Mouse (Mus musculus): ENCODE measurements around the gene Slc9a9.
"Not testable (repeated sequence)": the region's sequence is repeated elsewhere in the genome, so short reads cannot be mapped to it uniquely, and the experiment has no call there.

The Slc9a9 gene

DNA sequence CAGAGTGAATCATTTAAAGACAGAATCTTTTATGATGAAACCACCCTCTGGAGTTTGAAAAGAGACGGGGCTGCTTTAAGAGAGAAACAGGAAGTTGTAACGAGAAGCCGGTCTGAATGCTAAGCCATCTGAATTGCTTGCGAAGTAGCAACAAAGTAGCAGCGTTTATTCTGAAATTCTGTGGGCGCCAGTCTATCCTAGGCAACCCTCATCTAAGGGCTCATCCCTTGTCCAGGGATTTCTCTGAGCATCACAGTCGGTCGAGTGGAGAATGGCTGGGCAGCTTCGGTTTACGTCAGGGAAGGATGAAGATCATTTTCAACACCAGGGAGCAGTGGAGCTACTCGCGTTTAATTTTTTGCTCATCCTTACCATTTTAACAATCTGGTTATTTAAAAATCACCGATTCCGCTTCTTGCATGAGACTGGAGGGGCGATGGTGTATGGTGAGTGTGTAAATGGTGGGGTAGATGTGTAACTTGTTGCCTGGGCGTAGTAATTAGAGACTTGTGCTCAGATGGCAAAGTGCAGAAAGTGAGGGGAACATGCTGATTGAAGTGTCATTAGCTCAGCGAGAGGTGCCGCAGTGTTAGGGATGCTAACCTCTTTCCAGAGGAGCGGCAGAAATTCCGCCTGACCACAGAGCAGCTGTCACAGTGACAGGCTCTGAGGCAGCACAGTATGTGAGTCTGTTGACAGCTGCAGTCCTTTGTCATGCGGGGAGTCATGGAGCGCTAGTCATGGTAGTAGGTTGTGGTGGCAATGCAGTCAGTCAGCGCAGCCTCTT, at the start of gene Slc9a9:
Gene Slc9a9, plus strand, starts transcription at position 119 of the 787 bp plus-strand sequence.
- peak; percentile 26 to 38 for DNase-seq (ENCODE audit: low spot score in 2 of 2)

DNA sequence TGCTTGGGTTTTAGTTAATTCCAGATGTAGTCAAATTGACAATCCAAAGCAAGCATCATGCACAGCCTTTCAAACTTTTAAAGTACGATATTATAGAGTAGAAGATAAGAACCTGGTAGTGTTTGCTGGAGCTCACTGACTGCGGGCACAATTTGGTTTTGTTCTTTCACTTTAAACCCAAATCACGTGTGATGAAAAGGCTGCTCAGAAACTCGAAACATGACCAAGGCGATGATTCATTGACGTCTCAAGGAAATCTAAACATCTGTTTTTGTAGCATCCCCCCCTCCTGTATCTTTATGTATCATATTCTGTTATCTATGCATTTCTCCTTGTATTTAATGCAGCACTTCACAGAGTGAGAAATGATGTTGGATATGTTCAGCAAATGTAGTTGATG, 49.4 kb upstream of the Slc9a9 start:
- DNase-seq (ENCODE audit: low spot score in 2 of 2) = no peak

DNA sequence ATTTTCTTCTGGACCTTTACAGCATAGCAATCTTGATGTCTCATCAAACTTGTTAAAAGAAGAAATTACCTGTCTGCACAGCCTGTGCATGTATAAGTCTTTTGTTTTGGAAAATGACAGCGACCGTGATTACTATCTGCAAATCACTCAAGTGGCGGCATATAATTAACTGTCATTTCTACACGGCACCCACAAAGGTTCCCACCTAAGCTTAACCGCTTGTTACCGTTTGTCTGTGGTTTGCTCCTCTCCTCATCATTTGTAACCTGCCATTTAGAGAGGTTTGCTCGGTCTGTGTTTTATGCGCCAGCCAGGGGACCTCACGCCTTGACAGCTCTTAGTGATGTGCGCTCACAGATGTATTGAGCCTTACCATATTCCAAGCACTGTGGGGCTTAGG, 48.9 kb upstream of the Slc9a9 start:
- no peak for DNase-seq (ENCODE audit: low spot score in 2 of 2)

DNA sequence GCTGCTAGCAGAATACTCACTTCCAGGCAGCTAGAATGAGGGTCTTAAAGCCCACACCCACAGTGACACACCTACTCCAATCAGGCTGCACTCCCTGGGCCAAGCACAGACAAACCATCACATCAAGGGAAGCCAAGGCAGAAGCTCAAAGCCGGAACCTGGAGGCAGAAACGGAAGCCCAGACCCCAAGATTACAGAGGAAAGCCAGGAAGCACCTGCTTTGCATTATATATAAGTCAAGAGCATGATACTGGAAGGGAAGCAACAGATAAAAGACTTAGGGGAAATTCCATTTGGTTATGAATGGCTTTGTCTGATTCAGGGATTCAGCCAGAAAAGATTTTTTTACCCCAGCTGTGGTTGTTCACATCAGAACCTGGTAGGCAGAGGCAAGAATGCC, 47.8 kb upstream of the Slc9a9 start:
- no peak for DNase-seq (ENCODE audit: low spot score in 2 of 2)

DNA sequence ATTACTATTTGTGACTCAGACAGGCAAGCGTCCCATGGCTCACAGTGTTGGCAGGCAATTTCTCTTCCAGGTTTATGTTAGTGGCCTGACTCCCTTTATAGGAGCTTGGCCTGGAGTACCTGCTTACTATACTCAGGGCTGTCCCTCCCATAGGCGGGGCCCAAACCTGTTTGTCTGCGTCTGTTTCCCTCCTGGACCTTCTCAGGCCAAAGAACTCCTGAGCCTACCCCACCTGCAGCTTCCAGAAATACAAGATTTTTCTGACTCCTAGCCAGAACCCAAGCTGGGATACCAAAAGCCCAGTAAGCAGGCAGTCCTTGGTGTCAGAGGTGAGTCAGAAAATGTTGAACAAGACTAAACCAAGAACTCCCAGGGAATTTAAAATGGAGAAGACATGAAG, 43.0 kb upstream of the Slc9a9 start:
- no peak for DNase-seq (ENCODE audit: low spot score in 2 of 2)

DNA sequence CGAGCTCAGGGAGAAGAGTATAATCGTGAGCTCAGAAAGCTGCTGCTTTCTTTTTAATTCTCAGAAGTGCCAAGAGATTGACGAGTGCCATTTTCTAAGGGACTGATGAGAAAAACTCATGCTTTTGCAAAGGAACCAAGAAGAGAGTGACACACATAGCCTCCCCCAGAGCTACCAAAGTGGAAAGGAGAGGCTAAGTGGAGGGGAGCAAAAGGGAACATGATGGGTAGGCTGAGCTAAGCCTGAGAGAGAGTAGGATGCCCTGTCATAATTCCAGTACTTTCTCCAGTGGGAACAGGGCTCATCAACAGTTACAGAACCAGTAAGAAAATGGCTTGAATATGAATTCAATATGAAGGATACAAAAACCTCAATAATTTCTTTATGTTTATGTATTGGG, 40.8 kb upstream of the Slc9a9 start:
- DNase-seq (ENCODE audit: low spot score in 2 of 2) = no peak

DNA sequence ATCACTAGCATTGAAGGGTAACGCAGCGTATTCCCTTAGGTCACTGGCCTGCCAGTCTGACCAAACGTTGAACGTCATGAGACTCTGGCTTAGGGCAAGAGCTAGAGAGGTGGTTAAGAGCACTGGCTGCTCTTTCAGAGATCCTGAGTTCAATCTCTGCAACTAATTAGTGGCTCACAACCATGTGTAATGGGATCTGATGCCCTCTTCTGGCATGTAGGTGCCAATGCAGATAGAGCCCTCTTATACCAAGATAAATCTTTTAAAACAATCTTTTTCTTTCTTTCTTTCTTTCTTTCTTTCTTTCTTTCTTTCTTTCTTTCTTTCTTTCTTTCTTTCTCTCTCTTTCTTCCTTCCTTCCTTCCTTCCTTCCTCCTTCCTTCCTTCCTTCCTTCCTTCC, 35.4 kb upstream of the Slc9a9 start:
- not testable (repeated sequence) for DNase-seq (ENCODE audit: low spot score in 2 of 2)

DNA sequence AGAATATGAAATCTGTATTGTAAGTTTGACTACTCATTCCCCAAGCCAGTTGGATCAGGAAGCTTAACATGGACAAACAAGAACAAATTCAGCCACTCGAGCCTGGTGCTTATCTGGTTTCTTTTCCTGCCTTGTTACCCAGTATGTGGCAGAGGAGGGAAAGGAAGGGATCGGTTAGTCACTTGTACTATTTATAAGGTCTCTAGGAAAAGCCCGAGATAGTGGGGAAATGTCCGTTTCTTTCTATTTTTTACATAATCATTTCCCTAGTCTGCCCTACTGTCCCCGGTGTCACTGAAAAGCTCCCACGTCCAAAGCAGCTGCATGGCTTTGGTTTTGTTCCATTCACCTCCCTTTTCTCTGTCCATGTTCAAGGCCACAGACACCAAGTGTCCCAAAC, 24.1 kb upstream of the Slc9a9 start:
- no peak for DNase-seq (ENCODE audit: low spot score in 2 of 2)

DNA sequence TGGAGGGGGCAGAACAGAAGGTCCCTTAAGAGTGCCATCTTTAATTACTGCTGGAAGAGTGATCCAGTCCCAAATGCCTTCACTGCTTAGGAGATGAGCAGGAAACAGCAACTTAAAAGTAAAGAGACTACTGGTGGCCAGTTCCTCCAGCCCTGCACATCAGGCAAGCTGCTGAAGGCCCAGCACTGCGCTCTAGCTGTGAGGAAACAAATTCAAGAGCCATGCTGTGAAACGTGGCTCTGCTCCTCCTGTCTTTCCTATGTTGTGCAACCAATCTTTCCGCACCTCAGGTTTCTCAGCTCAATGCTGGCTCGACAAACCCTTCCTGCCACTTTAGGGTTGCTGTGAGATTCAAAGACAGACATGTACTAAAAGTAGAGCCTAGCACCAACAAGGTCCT, 22.3 kb upstream of the Slc9a9 start:
- DNase-seq (ENCODE audit: low spot score in 2 of 2) = no peak

DNA sequence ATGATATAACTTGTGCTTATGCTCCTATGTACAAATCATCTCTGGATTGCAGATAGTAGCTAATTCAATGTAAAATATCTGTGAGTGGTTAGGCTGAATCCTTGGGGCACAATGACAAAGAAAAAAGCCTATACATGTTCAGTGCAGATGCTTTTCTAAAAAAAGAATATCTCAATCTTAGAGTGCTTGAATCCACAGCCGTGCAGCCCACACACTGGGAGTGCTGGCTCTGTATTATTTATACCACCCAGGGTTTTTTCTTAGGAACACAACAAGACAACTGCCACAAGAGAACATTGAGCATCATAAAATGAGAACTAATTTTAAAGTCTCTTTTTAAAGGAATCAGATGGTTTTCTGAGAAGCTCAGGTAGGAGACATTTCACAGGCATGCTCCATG, 19.7 kb upstream of the Slc9a9 start:
- DNase-seq (ENCODE audit: low spot score in 2 of 2) = peak in 1 of 2 experiments; percentile 35

DNA sequence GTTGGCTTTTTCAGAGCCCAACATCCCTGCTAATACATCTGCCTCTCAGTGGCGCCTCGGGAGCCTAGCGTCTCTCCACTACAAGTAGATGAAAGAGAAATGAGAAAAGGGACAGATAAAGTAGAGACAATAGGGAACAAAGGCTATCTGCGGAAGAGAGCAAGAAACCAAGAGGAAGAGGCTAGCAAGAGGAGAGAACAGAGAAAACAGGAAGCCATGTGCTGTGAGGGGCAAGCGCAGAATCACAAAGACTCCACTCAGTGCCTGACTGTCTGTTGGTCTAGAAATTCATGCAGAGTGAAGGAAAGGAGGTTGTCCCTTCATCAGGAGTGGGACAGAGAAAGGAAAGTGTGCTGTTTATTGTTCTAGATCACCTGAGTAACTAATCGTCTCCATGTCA, 16.5 kb upstream of the Slc9a9 start:
- DNase-seq (ENCODE audit: low spot score in 2 of 2) = no peak

DNA sequence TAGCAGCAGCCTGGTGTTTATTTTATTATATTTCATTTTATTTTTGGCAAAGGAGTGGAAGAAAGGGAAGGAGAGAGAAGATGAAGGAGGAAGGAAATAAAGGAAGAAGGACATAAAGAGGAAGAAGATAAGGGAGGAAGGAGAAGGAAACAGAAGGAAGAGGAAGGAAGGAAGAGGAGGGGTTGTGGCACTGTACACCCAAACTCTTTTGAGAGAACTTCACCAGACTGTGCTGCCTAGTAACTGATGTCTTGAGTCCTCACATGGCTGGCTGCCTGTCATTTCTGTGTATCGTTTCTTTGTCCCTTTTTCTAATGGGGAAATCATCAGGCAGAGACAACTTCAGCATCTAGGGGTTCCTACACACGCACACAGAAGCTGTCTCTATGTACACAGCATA, 15.9 kb upstream of the Slc9a9 start:
- DNase-seq (ENCODE audit: low spot score in 2 of 2) = no peak

DNA sequence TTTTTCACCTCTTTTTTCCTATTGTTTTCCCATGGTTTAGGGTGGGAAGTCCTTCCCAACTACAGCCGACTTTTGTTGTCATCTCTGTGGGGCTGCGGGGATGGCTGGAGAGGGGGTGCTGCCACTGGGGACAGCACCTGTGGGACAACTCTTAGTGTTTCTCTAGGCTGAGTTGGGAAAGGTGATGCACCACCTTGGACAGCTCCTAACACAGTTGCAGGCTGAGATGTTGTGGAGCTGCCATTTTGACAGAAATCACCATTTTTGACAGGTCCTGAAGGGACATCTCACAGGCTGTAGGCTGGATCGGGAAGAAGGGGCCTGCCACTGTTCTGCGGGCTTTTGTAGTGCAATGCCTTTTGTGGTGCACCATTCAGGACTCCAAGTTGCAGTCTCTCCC, 13.4 kb upstream of the Slc9a9 start:
- no peak for DNase-seq (ENCODE audit: low spot score in 2 of 2)

DNA sequence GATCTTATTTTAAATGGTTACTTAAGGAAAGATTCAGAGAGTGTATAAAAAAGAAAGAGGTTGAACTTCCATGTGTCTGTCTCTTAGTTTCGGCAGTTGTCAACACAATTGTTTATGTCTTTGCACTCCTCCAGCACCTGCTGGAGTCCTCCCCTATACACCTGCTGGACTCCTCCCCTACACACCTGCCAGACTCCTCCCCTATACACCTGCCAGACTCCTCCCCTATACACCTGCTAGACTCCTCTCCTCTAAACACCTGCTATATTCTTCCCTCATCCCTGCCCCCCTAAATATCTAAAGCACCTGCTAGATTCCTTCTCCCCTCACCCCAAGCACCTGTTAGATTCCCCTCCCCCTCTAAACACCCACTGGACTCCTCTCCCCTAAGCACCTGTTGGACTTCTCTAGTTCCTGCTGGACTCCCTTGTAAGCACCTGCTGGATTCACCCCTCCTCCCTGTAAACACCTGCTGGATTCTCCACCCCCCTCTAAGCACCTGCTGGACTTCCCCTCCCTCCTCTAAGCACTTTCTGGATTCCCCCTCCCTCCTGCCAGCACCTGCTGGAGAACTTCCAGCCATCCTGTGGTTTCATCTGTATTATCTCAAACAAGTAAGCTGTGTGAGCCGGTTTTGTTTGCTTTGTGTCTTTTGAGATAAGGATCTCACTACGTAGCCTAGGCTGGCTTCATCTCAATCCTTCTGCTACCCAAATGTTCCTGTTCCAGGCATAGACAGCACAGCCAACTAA, 10.1 kb upstream of the Slc9a9 start:
- no peak for DNase-seq (ENCODE audit: low spot score in 2 of 2)

DNA sequence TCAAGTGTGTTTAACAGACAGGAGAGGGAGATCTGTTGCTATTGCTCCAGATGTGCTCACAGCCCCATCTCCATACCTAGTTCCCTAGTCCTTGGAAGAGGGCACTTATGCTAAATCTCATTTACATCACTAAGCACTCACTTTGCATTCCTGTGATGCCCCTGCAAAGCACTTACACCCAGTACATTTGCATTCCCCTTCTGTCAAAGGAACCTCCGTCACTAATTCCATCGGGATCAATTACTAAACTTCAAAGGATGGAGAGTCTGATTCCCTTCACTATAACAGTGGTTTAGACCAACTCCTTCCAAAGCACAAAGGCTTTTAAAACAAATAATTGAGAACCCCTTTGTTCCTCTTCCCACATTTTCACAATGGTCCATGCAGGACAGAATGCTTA, 7.9 kb upstream of the Slc9a9 start:
- DNase-seq (ENCODE audit: low spot score in 2 of 2) = no peak

DNA sequence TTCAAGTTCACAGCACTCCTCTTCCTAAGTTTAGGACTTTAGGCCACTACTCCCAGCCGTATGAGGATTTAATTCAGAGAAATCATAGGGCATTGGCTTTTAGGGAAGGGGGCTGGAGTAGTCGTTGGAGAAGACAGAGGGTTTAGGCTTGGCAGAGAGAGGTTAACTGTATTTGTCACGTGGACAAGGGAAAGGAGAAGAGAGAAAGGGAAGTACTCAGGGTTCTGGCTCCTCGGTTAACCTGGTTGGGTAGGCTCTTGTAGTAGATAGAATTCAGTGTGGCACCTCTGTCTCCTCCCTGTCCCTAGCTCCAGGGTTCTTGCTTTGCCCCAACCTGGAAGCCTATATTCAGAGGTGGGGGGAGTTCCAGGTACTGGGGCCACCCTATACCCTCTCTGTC, 4.5 kb upstream of the Slc9a9 start:
- no peak for DNase-seq (ENCODE audit: low spot score in 2 of 2)

DNA sequence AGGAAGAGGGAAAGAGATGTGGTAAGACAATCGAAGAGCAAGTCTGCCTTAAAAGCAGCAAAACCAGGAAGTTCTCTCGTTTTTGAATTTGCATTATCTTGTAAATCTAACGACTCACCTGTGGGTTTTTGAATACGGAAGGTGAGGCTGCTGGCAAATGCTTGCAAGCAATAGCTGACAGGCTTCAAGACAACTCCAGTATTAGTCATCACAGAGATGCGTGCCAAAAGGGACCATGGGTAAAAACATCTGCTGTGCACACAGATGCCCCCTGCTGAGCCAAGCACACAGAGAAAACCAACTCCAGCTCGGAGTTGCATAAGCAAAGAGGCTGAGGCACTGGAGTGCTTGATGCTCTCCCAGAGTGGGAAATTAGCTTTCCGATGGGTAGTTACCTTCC, 1.1 kb upstream of the Slc9a9 start:
- peak; percentile 25 to 36 for DNase-seq (ENCODE audit: low spot score in 2 of 2)

DNA sequence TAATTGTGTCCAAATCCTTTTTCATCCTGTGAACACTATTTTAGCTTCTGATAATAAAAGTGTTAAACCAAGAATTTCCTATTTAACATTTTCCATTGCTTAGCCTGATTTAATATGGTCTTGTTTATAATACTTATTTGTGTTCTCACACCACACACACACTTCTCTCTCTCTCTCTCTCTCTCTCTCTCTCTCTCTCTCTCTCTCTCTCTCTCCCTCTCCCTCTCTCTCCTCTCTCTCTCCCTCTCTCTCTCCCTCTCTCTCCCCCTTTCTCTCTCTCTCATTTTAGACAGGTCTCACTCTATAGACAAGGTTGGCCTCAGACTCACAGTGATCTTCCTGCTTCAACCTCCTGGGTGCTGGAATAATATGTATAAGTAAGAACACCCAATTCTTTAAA, 995 bp downstream of the Slc9a9 start:
- no peak for DNase-seq (ENCODE audit: low spot score in 2 of 2)

DNA sequence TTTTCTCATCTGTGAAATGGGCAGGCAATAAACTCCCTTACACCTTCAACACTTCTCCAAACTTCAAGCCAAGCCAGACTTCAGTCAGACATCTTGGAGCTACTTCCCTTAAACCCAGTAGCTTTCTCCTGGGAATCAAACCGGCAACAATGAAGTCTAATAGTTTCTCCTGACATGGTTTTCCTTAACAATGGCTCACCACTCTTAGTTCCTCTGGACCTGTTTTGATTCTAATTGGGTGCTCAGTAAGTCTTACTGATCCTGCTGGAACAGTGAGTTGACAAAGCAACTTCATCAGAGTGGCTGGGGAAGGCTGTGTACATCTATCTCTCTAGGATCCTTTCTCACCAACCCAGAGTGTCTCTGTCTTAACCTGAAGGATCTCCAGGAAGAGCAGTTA, 5.0 kb downstream of the Slc9a9 start:
- DNase-seq (ENCODE audit: low spot score in 2 of 2) = no peak

DNA sequence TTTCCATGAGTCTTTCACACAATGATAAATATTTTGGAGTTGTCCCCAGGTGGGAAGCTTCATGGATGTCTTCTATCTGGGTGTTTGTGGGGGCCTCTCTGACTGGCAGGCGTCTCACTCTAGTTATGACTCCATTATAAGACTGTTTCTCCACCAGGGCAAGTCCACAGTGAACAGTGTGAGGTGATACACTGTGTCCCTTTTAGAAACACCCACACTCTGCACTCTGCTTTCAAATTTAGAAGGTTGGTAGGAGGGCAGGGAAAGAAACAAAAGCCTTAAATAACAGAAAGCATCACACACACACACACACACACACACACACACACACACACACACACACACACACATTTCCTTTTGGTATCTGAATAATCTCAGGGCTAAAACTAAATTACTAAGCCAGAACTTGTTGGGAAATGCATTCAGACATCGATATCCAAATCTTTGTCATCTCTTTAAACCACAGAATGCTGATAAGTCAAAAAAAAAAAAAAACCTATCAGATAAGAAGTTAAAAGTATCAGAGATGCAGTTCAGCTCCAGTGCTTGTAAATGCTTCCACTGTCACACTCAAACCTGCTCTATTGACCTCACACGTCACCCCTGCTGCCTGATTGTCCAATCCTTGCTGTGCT, 8.4 kb downstream of the Slc9a9 start:
- DNase-seq (ENCODE audit: low spot score in 2 of 2) = no peak

DNA sequence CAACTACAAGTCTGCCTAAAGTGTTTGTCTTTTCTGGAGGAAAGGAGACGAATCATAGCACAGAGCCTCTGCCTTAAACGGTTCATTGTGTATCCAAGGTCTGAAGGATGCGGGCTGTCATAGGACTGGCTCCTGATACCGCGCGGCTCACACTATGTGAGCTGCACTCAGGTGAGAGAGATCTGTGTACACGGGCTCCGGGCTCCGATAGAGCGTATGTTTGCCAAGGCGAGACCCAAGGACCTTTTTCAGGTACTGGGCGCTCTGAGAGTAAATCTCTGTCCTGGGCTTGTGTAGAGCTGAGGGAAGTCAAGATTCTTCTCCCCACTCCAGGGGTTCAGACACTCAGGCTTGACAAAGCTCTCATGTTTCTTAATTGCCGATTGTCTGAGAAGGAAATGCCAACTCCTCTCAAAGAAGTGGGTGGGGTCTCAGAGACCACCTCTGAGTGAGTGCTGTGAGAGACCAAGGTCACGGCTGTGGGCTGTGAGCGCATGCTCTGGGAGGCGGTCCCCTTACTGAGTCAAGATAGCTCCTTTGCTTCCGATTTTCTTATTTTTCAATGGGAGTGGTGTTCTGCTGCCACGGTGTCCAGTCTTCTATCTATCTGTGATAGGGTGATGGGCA, 10.9 kb downstream of the Slc9a9 start:
- no peak for DNase-seq (ENCODE audit: low spot score in 2 of 2)

DNA sequence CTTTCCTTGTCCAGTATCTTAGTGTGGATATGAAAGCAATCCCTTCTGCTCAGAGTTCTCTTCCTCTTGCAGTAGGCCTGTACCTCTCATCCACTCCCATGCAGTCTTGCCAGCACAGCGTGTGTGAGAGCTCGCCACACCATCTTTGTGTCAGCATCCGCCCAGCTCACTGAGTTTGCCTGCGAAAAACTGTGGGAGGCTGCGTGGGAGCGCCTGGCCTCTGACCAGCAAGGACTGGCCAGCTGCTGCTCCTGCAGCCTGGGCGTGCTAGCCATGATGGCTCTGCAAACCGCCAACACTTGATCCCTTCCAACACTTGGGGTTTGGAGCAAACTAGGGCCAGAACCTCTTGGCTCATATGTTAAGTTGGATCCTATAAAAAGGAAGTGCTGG, 11.4 kb downstream of the Slc9a9 start:
- DNase-seq (ENCODE audit: low spot score in 2 of 2) = no peak
